Mouse (Mus musculus) liver, embryonic 14.5 days (tissue): Measurements from ENCODE around the gene Prss30.

ENCODE experiments used
- CTCF ChIP-seq: IDR thresholded peaks from 2 replicates; pipeline ENCODE4 v1.5.1; 2016; ENCODE audit warnings: antibody characterized with exemption, low read depth, control low read depth
- EP300 ChIP-seq: IDR thresholded peaks from 2 replicates; pipeline ENCODE4 v1.6.1; 2016; ENCODE audit warnings: antibody characterized with exemption, low read depth

DNA sequence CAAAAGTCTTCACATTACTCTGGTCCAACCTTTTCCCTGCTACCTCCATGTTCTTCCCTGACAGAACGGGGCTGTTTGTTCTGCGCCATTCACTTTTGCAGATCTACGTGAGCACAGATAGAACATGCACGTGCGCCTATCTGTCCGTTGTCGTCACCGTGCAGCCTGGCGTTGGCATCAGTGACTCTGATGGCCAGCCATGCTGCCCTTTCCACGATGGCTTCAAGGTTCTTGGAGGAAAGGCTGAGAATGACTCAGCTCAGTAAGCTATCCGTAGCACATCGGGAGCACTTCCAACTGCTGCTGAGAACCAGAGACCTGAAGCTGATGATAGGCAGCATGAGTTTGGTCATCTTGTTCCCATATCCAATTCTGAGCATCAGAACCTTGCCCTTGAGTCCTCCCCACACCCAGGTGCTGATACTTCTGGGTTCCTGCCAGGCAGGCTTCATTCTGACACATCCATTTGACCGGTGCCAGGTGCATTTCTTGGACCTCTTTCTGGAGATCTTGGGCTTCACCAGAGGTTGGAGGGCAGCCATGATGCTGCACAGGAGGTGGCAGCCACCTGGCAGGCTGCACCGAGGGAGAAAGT lies 23.8 kb upstream of the Prss30 start:
- no peak for TF ChIP-seq EP300
- TF ChIP-seq CTCF = no peak
